Mouse (Mus musculus): ENCODE measurements around the gene Atp5h.
A peak's percentile ranks its signal among the peaks of the same experiment; 100 is the strongest.

The Atp5h gene

GRCm38 (mm10) chr11:115435596-115436337 lies 16.0 kb upstream of the Atp5h start:
- DNase-seq, result peak; percentile 77 to 81

DNA sequence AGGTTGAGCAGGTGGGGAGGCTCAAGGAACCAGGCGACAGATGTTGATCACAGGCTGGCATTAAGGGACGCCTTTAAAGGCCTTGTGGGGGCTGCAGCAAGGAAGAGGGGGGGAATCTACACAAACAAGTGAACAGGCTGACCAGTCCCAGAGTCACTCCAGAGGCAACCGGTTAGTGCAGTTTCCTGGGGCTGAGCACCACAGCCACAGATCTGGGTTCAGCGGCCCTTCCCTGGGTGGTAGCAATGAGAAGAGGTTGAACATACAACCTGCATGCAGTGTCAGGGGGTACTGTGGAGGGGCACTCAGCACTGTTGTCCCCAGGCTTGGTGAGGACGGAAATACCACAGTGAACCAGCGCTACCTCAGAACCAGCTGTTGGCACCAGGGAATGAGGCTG lies 13.6 kb upstream of the Atp5h start:
- DNase-seq, result no peak

DNA sequence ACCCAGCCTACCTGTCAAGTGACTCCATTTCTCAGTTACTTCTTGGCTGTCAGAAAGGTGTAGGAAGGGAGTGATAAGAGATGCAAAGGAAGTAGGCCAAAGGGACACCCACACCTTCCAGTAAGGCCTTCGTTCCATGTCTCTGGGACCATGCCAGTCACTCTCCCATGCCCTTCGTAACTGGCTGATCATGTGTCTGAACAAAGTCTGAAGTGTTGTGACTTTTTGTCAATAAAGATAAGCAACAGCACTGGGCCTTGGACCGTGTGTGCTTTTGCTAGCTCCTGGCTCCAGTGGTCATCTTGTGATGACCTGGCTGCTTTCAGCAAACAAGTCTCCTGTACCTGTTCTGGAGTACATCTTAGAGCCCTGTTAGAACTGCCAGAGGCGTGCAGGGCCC lies 13.1 kb upstream of the Atp5h start:
- DNase-seq, result no peak

GRCm38 (mm10) chr11:115430561-115430960 lies 10.8 kb upstream of the Atp5h start:
- DNase-seq, result no peak

DNA sequence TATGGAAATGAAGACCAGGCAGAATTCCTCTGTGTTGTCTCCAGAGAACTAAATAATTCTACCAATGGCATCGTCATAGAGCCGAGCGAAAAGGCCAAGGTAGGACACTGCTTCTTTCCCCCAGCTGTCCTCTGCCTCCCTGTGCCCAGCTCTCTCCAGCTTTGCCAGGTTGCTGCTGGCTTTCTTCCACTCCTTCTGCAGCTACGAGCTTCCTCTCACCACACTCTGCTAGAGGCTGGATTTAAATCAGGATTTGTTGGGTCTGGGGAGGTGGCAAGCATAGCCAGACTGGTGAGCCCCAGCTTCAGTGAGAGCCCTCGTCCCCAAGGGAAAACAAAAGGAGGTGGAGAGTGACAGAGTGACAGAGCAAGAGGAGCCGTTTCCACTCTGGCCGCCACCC lies 9.5 kb upstream of the Atp5h start:
- DNase-seq, result peak; percentile 69 to 84

DNA sequence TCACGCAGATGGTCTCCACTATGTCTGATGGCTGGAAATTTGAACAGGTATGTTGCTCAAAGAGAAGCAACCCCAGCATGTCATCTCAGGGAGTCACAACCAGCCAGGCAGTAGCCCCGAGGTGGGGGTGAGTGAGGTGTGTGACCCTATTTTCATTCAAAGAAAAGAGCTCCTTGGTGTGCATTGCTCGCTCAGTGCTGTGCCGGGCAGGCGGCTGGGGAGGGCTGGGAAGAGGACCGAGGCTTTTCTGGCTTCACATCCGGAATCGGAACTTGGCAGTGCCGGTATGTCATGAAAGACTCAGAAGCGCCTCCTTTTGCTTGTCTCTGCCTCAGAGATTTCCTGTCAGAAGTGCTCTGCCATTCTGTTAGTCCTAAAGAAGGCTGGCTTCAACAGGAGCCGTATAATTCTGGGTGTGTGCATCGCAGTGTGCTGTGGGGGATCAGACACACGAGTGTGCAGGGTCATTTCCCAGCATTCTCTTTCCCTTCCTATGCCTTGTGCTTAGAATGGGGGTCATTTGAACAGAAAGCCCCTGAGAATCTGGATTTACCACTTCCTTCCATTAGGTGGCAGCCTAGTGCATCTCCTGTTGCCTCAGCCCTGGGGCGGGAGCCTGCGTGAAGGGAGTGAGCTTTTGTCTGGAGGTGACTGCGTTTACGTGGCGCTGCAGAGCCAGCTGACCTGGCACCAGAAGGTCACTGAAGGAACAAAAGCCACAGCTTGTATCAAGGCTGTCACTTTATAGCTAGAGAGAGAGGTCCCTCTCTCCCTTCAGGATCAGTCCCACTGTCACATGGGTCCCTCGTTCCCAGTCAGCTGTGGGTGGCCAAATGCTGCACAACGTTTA lies 7.9 kb upstream of the Atp5h start:
- DNase-seq, result peak; percentile 87 to 88

- no peak for DNase-seq
Observed at GRCm38 (mm10) chr11:115425671-115426070, 5.9 kb upstream of the Atp5h start.

- DNase-seq, result no peak
Observed at GRCm38 (mm10) chr11:115424666-115425065, 4.9 kb upstream of the Atp5h start.

DNA sequence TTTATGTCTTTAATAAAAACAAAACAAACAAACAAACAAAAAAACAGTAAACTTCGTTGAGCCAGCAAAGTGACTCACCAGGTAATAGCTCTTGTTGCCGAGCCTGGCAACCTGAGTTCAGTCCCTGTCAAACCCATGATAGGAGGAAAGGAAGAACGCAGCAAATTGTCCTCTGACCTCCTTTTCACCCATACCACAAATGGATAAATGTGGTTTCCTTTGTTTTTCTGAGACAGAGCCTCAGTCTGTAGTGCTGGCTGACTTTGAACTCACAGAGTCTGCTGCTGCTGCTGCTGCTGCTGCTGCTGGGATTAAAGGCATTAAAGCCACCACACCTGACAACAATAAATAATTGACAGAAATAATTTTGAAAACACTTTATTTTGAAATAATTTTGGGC lies 3.3 kb upstream of the Atp5h start:
- no peak for DNase-seq

DNA sequence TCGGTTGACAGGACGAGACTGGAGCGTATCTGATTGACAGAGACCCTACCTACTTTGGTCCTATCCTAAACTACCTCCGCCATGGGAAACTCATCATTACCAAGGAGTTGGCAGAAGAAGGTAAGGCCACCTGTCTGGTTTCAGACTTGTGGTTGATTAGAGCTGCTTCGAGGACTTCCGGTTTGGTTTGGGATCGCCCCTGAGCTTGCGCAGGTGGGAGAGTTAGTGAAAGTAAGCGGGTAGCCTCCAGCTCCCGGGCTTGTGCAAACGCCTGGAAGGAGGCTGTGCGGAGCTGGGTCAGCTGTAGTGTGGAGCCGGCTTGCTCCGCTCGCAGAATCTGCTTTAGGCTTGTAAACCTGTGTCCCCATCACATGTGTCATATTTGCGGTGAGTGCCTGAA lies 2.2 kb upstream of the Atp5h start:
- DNase-seq, result peak in 1 of 2 experiments; percentile 29

- peak; percentile 49 to 51 for DNase-seq
Observed at GRCm38 (mm10) chr11:115421328-115421727, 1.6 kb upstream of the Atp5h start.

- peak; percentile 80 to 84 for DNase-seq
Observed at GRCm38 (mm10) chr11:115420336-115421190, 801 bp upstream of the Atp5h start.

GRCm38 (mm10) chr11:115409556-115409955 lies 10.2 kb downstream of the Atp5h start:
- no peak for DNase-seq

DNA sequence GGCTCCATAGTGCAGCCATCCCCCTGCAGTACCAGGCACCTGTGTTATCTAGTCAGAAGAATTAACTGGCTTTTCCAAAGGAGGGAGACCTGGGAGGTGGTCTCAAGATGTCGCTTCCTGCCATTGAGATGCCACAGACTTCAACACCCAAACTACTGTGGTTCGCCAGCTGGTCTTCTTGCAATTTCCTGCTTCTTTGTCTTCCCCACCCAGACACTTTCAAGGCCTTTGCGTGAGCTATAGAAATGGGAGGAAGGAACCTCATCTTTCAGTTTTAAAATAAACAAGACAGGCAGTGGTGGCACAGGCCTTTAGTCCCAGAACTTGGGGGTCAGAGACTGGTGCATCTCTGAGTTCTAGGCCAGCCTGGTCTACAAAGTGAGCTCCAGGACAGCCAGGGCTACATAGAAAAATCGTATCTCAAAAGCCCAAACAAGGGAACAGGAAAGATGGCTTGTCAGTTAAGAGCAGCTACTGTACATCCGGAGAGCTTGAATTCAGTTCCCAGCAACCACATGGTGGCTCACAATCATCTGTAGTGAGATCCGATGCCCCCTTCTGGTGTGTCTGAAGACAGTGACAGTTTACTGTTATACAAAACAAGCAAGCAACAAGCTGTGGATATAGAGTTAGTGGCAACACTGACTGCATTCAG lies 11.4 kb downstream of the Atp5h start:
- no peak for DNase-seq

DNA sequence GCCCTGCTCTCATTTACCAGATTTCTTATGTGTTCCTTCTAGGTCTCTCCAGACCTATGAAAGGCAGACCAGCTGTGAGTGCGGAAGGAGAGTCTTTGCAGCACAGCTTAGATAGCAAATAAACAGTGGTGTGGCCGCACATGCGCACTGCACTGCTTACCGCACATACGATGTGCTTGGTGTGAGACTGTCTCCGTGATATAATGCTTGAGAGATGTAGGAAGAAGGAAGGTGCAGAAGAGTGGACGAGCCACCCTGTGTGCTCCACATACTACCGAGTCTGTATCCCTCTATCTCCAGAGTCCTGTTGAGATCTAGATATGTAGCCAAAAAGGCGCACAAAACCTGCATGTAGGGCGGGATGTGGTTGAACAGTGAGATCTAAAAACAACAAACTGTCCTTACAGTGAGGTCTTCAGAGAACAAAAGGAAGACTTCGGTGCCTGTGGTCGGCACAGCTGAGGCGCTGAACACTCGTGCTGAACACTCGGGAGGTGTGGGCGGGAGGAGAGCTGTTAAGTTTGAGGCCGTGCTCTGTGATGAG lies 12.8 kb downstream of the Atp5h start:
- DNase-seq, result no peak

DNA sequence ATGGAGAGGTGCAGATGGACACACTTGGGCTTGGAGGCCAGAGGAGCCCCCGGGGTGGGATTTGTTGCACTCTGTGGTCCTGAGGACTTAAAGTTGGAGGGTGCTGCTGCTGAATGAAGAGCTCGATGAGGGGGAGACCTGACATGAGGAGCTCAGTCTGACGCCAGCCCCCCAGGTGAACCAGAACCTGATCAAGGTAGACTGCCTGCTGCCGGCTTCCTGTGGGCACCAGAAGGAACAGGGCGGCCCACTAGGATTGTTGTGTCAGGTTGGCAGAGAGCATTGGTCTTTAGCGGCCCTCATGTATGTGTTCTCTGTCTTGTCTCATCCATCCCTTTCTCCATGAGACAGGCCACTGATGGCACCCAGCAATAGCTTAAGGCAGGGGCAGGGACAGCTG lies 14.0 kb downstream of the Atp5h start:
- no peak for DNase-seq

DNA sequence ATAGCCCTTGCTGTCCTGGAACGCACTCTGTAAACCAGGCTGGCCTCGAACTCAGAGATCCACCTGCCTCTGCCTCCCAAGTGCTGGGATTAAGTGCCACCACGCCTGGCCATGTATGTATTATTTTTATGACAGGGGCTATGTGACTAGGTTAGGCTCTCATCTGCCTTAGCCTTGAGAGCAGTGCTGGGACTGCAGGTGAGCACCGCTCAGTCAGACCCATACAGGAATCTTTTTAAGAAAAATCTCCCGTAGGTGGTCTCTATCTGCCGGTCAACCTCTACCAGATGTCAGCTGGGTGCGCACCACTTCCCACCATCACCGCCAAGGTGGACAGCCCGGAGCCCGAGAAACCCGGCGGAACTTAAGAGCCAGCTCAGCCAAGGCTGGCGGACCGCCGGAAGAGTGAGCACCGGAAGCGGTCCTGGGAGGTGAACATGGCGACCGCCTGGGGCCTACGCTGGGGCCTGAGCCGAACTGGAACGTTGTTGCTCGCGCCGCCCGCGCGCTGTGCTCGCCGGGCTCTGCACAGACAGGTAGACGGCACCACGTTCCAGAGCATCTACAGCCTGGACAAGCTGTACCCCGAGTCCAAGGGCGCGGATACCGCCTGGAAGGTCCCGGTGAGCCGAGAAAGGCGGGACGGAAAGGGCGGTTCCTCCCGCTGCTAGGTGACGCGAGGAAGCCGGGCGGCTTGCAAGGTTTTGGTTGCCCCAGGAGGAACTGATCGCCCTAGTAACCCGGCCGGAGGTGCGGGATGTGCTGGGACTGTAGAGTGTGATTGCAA lies 16.2 kb downstream of the Atp5h start, which contains the start of gene Mrpl58:
Gene Mrpl58, plus strand, starts transcription at position 415 of the 787 bp plus-strand sequence.
- peak; percentile 93 to 94 for DNase-seq

- peak; percentile 79 to 81 for DNase-seq
Observed at GRCm38 (mm10) chr11:115400630-115401391, 19.0 kb downstream of the Atp5h start.

DNA sequence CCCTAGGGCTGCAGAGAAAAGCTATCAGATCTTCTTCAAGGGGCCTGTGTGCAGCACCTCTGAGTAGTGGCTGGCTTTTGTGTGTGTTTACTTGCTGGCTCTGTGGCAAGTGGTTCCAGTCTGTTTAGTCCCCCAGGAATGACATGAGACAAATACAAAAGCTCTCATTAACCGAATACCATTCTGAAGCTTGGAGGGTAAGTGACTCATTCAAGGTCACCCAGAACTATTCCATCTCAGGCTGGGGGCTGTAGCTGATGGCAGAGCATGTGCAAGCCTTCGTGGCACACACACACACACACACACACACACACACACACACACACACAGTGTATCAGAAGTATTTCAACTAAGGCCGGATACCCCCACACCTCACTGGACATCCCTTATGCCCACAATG lies 19.6 kb downstream of the Atp5h start:
- peak in 1 of 2 experiments; percentile 36 for DNase-seq

- DNase-seq, result no peak
Observed at GRCm38 (mm10) chr11:115398085-115398484, 21.7 kb downstream of the Atp5h start.
